Mouse (Mus musculus) limb, embryonic 11.5 days (tissue): ENCODE data around the gene Catsperg1. TPM values are rescaled to one million over a fixed set of nuclear protein-coding genes. Genes with fewer than 3 reads are reported as not detected.

Experiments
- ATAC-seq: fragments of 200-750 bp; cut with Nextera tagmentation; 2 replicates; pipeline ENCODE4 v1.8.0; 2017; ENCODE audit warnings: low read depth; ENCODE audit not compliant: insufficient number of reproducible peaks, low FRiP score, low TSS enrichment
- DNase-seq: peaks from one replicate; pipeline ENCODE4 v3.0.0-alpha.2; 2015; ENCODE audit warnings: low spot score
- H3K27ac ChIP-seq: fragments of 300-500 bp; sonication (generic); replicated peaks from 2 replicates; pipeline ENCODE4 v1.5.1; 2014; ENCODE audit warnings: low read depth, mild to moderate bottlenecking, low read length
- H3K27me3 ChIP-seq: fragments of 300-500 bp; sonication (generic); 2 replicates; pipeline ENCODE4 v1.6.1; 2014; ENCODE audit warnings: mild to moderate bottlenecking, low read length, mixed read lengths; ENCODE audit not compliant: control insufficient read depth, insufficient read depth
- H3K36me3 ChIP-seq: fragments of 300-500 bp; sonication (generic); 2 replicates; pipeline ENCODE4 v1.6.1; 2014; ENCODE audit warnings: mild to moderate bottlenecking, low read length, moderate library complexity, mixed read lengths; ENCODE audit not compliant: control insufficient read depth, insufficient read depth
- H3K4me1 ChIP-seq: fragments of 300-500 bp; sonication (generic); 2 replicates; pipeline ENCODE4 v1.6.1; 2014; ENCODE audit warnings: low read length, mixed read lengths; ENCODE audit not compliant: control insufficient read depth, insufficient read depth
- H3K4me2 ChIP-seq: fragments of 300-500 bp; sonication (generic); 2 replicates; pipeline ENCODE4 v1.6.1; 2014; ENCODE audit warnings: low read depth, mild to moderate bottlenecking, moderate library complexity; ENCODE audit not compliant: severe bottlenecking
- H3K4me3 ChIP-seq: fragments of 300-500 bp; sonication (generic); 2 replicates; pipeline ENCODE4 v1.5.1; 2014; ENCODE audit warnings: low read depth, low read length
- H3K9ac ChIP-seq: fragments of 300-500 bp; sonication (generic); 2 replicates; pipeline ENCODE4 v1.6.1; 2014; ENCODE audit warnings: mild to moderate bottlenecking, low read length
- H3K9me3 ChIP-seq: fragments of 300-500 bp; sonication (generic); 2 replicates; pipeline ENCODE4 v1.6.1; 2016; ENCODE audit warnings: low read length; ENCODE audit not compliant: control insufficient read depth
- WGBS: fragments of 180-500 bp; shearing (Covaris S2); extraction: QIAGEN DNeasy Blood & Tissue Kit; methylation state at CpG from one replicate; pipeline ENCODE4 v1.1.7; 2014; 5-methylcytosine and 5-hydroxymethylcytosine counted together
- polyA plus RNA-seq: library from polyadenylated mRNA; unstranded; fragments of >200 nt; fragmentation: Nextera tagmentation; extraction: Ambion mirVana; gene quantifications from 2 replicates; pipeline ENCODE4 v1.2.1, GENCODE M21; 2014

Gene Catsperg1
- 0.16 and 0.45 TPM in 2 replicates for polyA plus RNA-seq

DNA sequence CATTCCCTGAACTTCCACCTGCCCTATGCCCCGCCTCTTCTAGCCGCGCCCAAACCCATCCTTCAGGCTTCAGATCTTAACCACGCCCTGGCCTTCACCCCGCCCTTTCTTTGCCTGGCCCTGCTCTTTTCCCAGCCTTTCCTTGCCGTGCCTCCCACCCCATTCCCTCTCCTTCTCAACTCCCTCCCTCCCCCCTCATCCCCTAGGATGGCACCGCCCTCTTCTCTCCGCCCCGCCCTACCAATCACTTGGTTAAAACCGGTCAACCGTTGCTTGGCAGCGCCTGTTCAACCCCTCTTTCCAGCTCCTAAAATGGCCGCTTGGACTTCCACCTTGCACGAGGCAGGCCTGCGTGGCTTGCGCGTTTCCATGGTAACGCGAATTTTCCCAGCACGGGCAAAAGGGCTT is at the start of gene Catsperg1:
Gene Catsperg1 (minus strand): TSS at position 361 of the 408 bp plus-strand sequence.
- no peaks in the 10 kb centered on the region for H3K4me1 ChIP-seq
- DNase-seq (peak; percentile 72), ATAC-seq (peak; percentile 70)
- no peaks in the 10 kb centered on the region for H3K36me3 ChIP-seq
- H3K9ac ChIP-seq, result no peak within 1 kb of the TSS
- H3K4me2 ChIP-seq, result peak within 1 kb of the TSS; percentile 33
- no peak within 1 kb of the TSS for H3K27ac ChIP-seq
- 3% methylated on average over 20 of the region's 20 CpGs for WGBS
- H3K27me3 ChIP-seq, result peaks cover 3% of the 10 kb centered on the region; the same call in 1 of the 2 replicates
- H3K4me3 ChIP-seq, result no peak within 1 kb of the TSS
- no peaks in the 10 kb centered on the region for H3K9me3 ChIP-seq

DNA sequence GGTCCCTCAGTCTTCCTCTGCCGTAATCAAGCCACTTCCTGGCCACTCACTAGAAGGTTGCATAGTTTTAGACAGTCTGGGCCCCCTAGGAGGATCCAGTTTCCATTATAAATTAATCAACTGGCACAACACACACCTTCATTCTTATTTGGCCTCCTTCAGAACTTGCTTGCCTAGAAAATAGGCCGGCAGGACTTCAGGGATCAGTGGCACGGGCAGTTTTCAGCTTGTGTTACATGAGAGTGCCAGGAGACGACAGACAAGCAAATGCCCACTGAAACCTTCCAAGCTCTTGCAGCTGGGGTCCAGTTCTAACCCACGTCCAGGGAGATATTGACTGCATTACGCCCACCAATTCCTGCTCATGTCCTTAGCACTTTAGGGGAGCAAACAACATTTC is 48.3 kb upstream of the Catsperg1 start:
- Histone ChIP-seq H3K9me3 (no peaks in the 10 kb centered on the region), H3K9ac (no peak overlapping the region), H3K36me3 (no peaks in the 10 kb centered on the region), H3K4me2 (no peak overlapping the region), H3K27me3 (no peaks in the 10 kb centered on the region), H3K27ac (no peak overlapping the region), H3K4me1 (peaks cover 16% of the 10 kb centered on the region), H3K4me3 (no peak overlapping the region)
- ATAC-seq (no peak), DNase-seq (no peak)
- 67% methylated on average over 6 of the region's 6 CpGs for WGBS

DNA sequence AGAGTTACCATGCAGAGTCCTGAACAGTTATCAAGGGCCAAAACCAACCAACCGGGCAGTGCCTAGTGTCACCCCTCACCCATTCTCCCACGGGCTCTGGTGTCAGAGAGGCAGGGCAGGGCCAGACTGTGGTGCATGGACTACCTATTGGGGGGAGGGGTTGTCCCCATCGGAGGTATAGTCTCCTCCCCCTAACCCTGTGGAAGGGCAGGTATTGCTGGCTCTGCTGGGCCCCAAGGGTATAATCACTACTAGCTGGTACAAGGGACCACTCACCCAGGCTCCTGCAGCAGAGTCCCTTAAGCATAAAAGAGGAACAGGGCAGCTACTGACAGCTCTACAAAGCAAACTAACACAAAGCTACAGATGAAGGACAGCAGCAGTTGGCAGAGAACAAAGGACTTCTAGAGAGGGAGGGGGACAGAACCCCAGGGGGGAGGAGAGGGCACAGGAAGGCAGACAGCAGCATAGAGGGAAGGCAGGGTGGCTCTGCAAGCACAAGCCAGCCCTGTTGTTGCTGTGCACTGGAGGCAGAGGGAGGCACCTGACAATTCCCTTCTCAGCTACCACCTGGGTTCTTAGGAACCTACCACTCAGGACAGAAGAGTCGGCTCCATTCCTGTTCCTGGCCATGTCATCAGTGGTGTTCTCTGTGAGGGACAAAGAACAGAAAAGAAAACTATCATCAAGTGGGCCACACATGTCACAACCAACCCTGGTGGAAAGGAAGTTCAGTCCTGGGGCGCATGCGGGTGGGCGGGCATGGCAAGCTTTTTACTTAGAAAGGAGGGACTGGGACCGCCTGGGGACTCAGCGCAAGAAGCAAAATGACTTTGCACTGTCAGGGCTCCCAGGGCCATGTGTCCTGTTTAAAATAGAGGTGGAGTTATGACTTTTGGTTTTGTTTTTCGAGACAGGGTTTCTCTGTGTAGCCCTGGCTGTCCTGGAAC is 46.2 kb upstream of the Catsperg1 start:
- ATAC-seq (peak; percentile 75), DNase-seq (peak; percentile 36)
- WGBS, result 71% methylated on average over 10 of the region's 10 CpGs
- no peak overlapping the region for H3K9ac ChIP-seq
- H3K4me2 ChIP-seq, result no peak overlapping the region
- peak overlapping the region; percentile 68 for H3K27ac ChIP-seq
- H3K27me3 ChIP-seq, result no peaks in the 10 kb centered on the region
- no peaks in the 10 kb centered on the region for H3K36me3 ChIP-seq
- H3K4me3 ChIP-seq, result no peak overlapping the region
- peaks cover 16% of the 10 kb centered on the region for H3K4me1 ChIP-seq
- no peaks in the 10 kb centered on the region for H3K9me3 ChIP-seq

DNA sequence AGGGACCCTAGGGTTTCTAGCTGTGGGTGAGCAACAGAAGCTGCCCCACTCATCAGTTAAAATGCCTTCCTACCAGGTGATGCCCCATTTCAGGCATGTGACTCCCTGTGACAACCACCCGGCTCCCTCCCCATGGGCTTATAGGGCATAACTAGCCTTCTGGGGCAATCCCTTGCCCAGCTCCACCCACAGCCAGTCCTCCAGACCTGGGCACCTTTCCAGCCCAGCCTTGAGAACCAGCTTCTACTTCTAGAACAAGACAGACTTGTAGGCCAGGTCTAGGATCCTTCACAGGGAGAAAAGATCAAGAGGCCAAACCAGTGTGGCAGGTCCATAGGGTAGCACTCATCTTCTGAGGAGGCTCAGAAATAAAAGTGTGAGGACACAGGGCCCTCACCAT is 43.5 kb upstream of the Catsperg1 start:
- 64% methylated on average over 1 of the region's 1 CpGs for WGBS
- peaks cover 19% of the 10 kb centered on the region for H3K4me1 ChIP-seq
- ATAC-seq, result no peak

DNA sequence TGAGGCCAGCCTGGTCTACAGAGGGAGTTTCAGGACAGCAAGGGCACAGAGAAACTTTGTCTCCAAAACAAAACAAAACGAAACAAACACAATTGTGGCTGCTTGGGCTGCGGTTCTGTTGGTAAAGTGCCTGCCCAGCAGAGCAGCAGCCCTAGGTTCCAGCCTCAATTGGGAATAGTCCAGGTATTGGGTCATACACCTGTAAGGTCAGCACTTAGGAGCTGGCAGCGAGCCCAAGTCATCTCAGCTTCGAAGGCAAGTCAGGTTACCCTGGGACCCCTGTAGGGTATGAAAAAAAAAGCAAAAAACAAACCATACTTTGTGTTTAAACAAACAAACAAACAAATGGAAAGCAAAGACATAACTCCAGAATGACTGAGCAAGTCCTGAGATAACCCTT is 42.0 kb upstream of the Catsperg1 start:
- Histone ChIP-seq H3K27ac (no peak overlapping the region), H3K4me3 (no peak overlapping the region), H3K27me3 (no peaks in the 10 kb centered on the region), H3K9me3 (no peaks in the 10 kb centered on the region), H3K36me3 (no peaks in the 10 kb centered on the region), H3K4me2 (no peak overlapping the region), H3K9ac (no peak overlapping the region), H3K4me1 (peaks cover 17% of the 10 kb centered on the region)
- DNase-seq (no peak), ATAC-seq (no peak)
- WGBS, result 90% methylated on average over 4 of the region's 4 CpGs

More for the DNA sequence above, 43.5 kb upstream of the Catsperg1 start:
- no peaks in the 10 kb centered on the region for H3K9me3 ChIP-seq
- H3K9ac ChIP-seq, result no peak overlapping the region
- no peaks in the 10 kb centered on the region for H3K27me3 ChIP-seq
- H3K4me3 ChIP-seq, result no peak overlapping the region
- no peak overlapping the region for H3K27ac ChIP-seq
- no peak overlapping the region for H3K4me2 ChIP-seq
- no peak for DNase-seq
- no peaks in the 10 kb centered on the region for H3K36me3 ChIP-seq

DNA sequence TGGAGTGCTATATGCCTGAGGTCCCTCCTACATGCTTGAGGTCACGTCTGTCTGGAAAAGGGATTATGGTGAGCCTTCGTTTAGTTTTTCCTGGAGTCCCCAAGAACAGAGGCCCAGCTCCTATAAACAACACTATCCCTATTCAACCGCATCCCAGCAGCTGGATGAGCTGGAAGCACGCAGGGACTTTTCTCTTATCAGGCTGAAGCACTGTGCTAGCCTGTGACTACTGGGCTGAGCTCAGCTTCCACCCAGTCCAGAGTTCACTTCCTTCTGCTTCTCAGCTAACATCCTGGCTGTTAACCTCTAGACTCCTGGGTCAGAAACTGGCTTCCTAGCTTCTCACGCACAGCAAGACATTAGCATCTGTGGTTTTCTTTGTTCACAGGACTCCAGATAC is 40.0 kb upstream of the Catsperg1 start:
- ATAC-seq, result no peak
- no peaks in the 10 kb centered on the region for H3K36me3 ChIP-seq
- 56% methylated on average over 5 of the region's 5 CpGs for WGBS
- H3K4me1 ChIP-seq, result peaks cover 6% of the 10 kb centered on the region; the same call in 1 of the 2 replicates
- no peak overlapping the region for H3K4me2 ChIP-seq
- no peak for DNase-seq
- no peaks in the 10 kb centered on the region for H3K9me3 ChIP-seq
- no peak overlapping the region; the same call in 1 of the 2 replicates for H3K27ac ChIP-seq
- H3K27me3 ChIP-seq, result no peaks in the 10 kb centered on the region
- no peak overlapping the region for H3K4me3 ChIP-seq
- 0 out of 2 replicates have a peak overlapping the region, but pooled peaks have one; percentile 4 for H3K9ac ChIP-seq

DNA sequence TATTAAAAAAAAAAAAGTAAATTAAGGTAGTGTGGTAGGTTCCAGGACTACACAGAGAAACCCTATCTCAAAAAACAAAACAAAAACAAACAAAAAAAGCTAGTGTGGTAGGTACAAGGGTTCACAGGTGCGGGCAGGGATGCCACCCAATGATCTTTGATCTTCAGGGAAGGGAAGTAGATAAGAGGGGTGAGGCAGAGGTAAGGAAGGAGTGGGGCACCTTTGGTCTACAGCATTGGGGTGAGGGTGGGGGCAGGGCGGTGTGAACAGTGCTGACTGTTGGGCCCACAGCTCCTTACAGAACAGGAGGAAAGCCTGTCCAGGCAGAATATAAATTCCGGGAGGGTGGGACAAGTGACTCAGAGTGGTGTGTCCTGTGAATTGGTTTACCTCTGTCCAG is 37.3 kb upstream of the Catsperg1 start:
- Histone ChIP-seq H3K9me3 (no peaks in the 10 kb centered on the region), H3K27me3 (0 out of 2 replicates have a peak, but pooled peaks cover 3% of the 10 kb centered on the region), H3K36me3 (no peaks in the 10 kb centered on the region), H3K4me3 (no peak overlapping the region), H3K4me2 (no peak overlapping the region), H3K27ac (no peak overlapping the region), H3K4me1 (peaks cover 9% of the 10 kb centered on the region), H3K9ac (no peak overlapping the region)
- ATAC-seq, result no peak
- no peak for DNase-seq
- WGBS, result 71% methylated on average over 3 of the region's 3 CpGs

DNA sequence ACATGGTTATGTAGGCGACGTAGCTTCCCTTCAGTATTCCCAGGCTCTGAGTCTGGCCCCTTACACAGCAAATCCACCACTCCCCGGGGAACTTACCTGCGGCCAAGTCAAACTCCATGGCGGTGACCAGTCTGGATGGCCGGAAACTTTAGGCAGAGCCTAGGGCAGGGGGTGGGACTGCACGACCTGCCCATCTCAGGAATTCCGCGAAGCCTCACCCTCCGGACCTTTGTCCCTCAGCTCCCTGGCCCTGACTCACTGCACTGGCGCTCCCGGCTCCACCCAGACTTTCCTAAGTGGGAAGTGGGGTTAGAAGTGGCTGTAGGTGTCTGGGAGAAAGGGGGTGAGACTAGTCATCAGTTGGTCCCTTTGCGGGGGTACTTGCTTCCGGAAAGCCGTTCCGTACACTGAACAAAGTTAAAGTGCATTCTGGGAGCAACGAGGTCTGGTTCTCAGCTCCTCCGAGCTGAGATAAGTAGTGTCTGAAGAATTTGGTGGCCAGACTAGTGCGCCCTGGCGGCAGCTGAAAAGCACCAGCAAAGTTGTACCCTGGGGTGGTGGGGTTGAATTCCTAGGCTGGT is 34.5 kb upstream of the Catsperg1 start, which contains the start of gene 2200002D01Rik:
Gene 2200002D01Rik (minus strand): TSS at position 206 of the 581 bp plus-strand sequence.
- H3K4me2 ChIP-seq, result peak within 1 kb of the TSS; percentile 50
- H3K4me1 ChIP-seq, result peaks cover 6% of the 10 kb centered on the region
- DNase-seq (peak; percentile 40), ATAC-seq (no peak)
- H3K36me3 ChIP-seq, result peaks cover 14% of the 10 kb centered on the region
- H3K27me3 ChIP-seq, result 0 out of 2 replicates have a peak, but pooled peaks cover 3% of the 10 kb centered on the region
- H3K9me3 ChIP-seq, result no peaks in the 10 kb centered on the region
- 7% methylated on average over 20 of the region's 20 CpGs for WGBS
- H3K4me3 ChIP-seq, result peak within 1 kb of the TSS; percentile 14
- peak within 1 kb of the TSS; percentile 48; the same call in 1 of the 2 replicates for H3K9ac ChIP-seq
- no peak within 1 kb of the TSS for H3K27ac ChIP-seq
